10 mouse cellular contexts compared by ENCODE assay signal in genomic region chr2:153151026-153151425, GRCm38 (mm10).
"Had no signal": no experiment of that assay in that cellular context is flagged by ENCODE, and none has a peak within 500 bp of the region (broad histone marks: within the 10 kb centered on the region; RNA-seq: fewer than 3 reads in every experiment).

No protein-coding gene starts in this region.

- ATAC-seq: lung, postnatal 0 days; midbrain, embryonic 13.5 days had no signal

- DNase-seq: kidney, adult 8-10 months; kidney, postnatal 25 days; lung, adult 2 months; lung, postnatal 36 days; right cerebral cortex, postnatal 25 days had no signal

- H3K4me3 ChIP-seq: limb, embryonic 10.5 days; liver, embryonic 15.5 days; midbrain, embryonic 13.5 days; neural tube, embryonic 15.5 days had no signal

- H3K36me3 ChIP-seq: limb, embryonic 10.5 days; liver, embryonic 15.5 days; midbrain, embryonic 13.5 days; neural tube, embryonic 15.5 days had no signal

- H3K4me1 ChIP-seq: limb, embryonic 10.5 days; liver, embryonic 15.5 days; midbrain, embryonic 13.5 days; neural tube, embryonic 15.5 days had no signal

- H3K27ac ChIP-seq: limb, embryonic 10.5 days; liver, embryonic 15.5 days; midbrain, embryonic 13.5 days; neural tube, embryonic 15.5 days had no signal

- H3K27me3 ChIP-seq: midbrain, embryonic 13.5 days; neural tube, embryonic 15.5 days had no signal

- H3K9me3 ChIP-seq: limb, embryonic 10.5 days; liver, embryonic 15.5 days; midbrain, embryonic 13.5 days; neural tube, embryonic 15.5 days had no signal
